Mouse (Mus musculus): ENCODE results near the gene Cnot6.

DNA sequence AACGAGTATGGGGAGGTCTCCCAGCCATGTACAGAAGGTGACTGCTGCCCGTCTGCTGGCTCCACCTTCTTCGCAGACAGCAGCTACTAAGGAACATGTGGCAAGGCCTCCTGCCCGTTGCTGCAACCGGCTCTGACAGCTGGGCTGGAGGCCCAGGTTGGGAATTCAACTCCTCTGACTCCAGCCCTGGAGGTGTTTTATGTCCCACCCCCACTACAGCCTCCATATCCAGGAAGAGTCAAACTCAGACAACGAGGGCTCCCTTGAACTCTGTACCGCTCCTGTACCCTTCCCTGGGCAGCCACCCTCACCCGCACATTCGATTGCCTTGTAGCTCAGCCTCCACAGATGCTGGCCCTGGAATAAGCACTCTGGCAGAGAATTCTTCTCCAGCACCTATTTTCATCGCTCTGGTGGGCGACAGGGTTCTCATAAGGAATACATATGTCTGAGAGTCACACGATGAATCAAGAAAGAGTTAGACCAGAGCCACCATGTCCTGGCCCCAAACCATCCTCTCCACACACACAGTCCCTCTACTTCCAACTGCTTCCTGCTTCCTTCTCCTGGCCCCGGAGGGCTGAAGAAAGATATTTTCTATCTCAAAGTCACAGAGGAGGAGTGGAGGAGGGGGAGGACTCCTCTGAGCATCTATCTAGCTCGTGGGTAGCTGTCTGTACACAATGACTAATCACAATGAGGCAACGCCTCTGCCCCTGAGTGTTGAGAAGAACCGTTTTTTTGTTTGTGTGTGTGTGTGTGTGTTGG is 61.3 kb downstream of the Cnot6 start:
- TF ChIP-seq CTCF (IDR thresholded peaks at IDR 0.05; ENCODE audit: low read depth, low read length), result no peak
- TF ChIP-seq POLR2A (IDR thresholded peaks at IDR 0.05; ENCODE audit: borderline replicate concordance, low read depth, low read length), result no peak
